Mouse (Mus musculus) embryonic facial prominence, embryonic 11.5 days (tissue): ENCODE measurements around the gene Med12l. TPM values are rescaled to one million over a fixed set of nuclear protein-coding genes. Genes with fewer than 3 reads are reported as not detected.

Source experiments
- ATAC-seq: fragments of 200-750 bp; cut with Nextera tagmentation; replicated peaks from 2 replicates; pipeline ENCODE4 v1.8.0; 2017; ENCODE audit warnings: low read depth; ENCODE audit not compliant: insufficient number of reproducible peaks, low FRiP score, low TSS enrichment
- DNase-seq: peaks from one replicate; pipeline ENCODE4 v3.0.0-alpha.2; 2015; ENCODE audit warnings: low spot score
- H3K27ac ChIP-seq: fragments of 300-500 bp; sonication (generic); replicated peaks from 2 replicates; pipeline ENCODE4 v1.5.1; 2014; ENCODE audit warnings: mild to moderate bottlenecking, low read depth, low read length, control low read depth
- H3K27me3 ChIP-seq: fragments of 300-500 bp; sonication (generic); 2 replicates; pipeline ENCODE4 v1.6.1; 2014; ENCODE audit warnings: mild to moderate bottlenecking, low read length, moderate library complexity, mixed read lengths; ENCODE audit not compliant: control insufficient read depth, insufficient read depth
- H3K36me3 ChIP-seq: fragments of 300-500 bp; sonication (generic); replicated peaks from 2 replicates; pipeline ENCODE4 v1.6.1; 2014; ENCODE audit warnings: low read depth, mild to moderate bottlenecking, low read length, moderate library complexity, mixed read lengths; ENCODE audit not compliant: control insufficient read depth, insufficient read depth
- H3K4me1 ChIP-seq: fragments of 300-500 bp; sonication (generic); 2 replicates; pipeline ENCODE4 v1.6.1; 2014; ENCODE audit warnings: low read length, mixed read lengths; ENCODE audit not compliant: control insufficient read depth, insufficient read depth
- H3K4me2 ChIP-seq: fragments of 300-500 bp; sonication (generic); 2 replicates; pipeline ENCODE4 v1.6.1; 2014; ENCODE audit warnings: low read depth, mild to moderate bottlenecking, control low read depth, low read length, moderate library complexity
- H3K4me3 ChIP-seq: fragments of 300-500 bp; sonication (generic); 2 replicates; pipeline ENCODE4 v1.5.1; 2014; ENCODE audit warnings: low read depth, low read length, control low read depth
- H3K9ac ChIP-seq: fragments of 300-500 bp; sonication (generic); replicated peaks from 2 replicates; pipeline ENCODE4 v1.6.1; 2014; ENCODE audit warnings: mild to moderate bottlenecking, control low read depth, low read length
- H3K9me3 ChIP-seq: fragments of 300-500 bp; sonication (generic); replicated peaks from 2 replicates; pipeline ENCODE4 v1.6.1; 2016; ENCODE audit warnings: mild to moderate bottlenecking, low read length, inconsistent platforms, mixed read lengths; ENCODE audit not compliant: control insufficient read depth
- WGBS: fragments of 180-500 bp; shearing (Covaris S2); extraction: QIAGEN DNeasy Blood & Tissue Kit; methylation state at CpG from one replicate; pipeline ENCODE4 v1.1.7; 2014; 5-methylcytosine and 5-hydroxymethylcytosine counted together
- polyA plus RNA-seq: library from polyadenylated mRNA; unstranded; fragments of >200 nt; fragmentation: Nextera tagmentation; extraction: Ambion mirVana; gene quantifications from 2 replicates; pipeline ENCODE4 v1.2.1, GENCODE M21; 2014

Gene Med12l
- polyA plus RNA-seq, 1 experiment from 2014 or later: 2.2 TPM

DNA sequence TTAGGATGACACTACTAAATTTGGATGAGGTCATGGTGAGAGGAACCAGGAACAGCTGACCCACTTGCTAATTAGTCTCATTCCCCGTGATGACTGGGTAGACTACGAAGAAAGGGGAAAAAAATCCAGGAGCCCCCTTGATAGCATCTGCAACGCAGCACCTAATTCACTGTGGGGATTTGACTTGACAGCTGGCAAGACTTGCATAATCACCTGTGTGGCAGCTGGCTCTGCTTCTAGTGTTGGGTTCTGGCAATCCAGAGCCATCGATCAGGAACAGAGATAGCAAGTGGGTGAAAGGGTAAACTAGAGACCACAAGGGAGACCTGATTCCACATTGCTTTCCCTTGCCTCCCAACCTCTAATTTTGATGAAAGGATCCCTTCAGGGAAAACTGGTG lies 19.8 kb upstream of the Med12l start:
- no peaks in the 10 kb centered on the region for H3K4me1 ChIP-seq

DNA sequence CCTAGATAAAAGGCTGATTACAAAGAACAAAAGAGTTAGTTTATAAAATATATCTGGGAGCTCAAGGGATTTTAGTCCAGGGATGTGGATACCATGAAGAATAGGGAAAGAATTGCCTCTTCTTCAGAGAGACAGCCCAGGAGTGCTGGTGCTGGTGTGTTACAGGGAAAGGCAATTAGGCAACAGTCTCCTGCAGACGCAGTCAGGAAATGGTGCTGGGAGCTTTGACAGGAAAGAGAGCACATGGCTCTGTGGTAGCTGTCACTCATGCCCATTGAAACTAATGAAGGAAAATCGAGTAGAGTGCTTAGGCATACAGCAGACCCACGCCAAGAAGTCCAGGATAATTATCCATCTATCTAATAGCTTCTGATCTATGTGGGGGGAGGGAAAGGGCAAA lies 16.3 kb upstream of the Med12l start:
- H3K27ac ChIP-seq: no peak overlapping the region
- H3K9me3 ChIP-seq: no peaks in the 10 kb centered on the region
- no peak overlapping the region for H3K9ac ChIP-seq
- H3K4me1 ChIP-seq: no peaks in the 10 kb centered on the region
- ATAC-seq: no peak
- WGBS: 21% methylated on average over 3 of the region's 3 CpGs
- H3K4me2 ChIP-seq: no peak overlapping the region
- DNase-seq: no peak
- H3K4me3 ChIP-seq: no peak overlapping the region
- no peaks in the 10 kb centered on the region for H3K27me3 ChIP-seq
- H3K36me3 ChIP-seq: no peaks in the 10 kb centered on the region

More for the DNA sequence above, 19.8 kb upstream of the Med12l start:
- H3K4me3 ChIP-seq: no peak overlapping the region
- H3K9ac ChIP-seq: no peak overlapping the region
- DNase-seq (no peak), ATAC-seq (no peak)
- 66% methylated on average over 4 of the region's 4 CpGs for WGBS
- no peaks in the 10 kb centered on the region for H3K9me3 ChIP-seq
- H3K36me3 ChIP-seq: no peaks in the 10 kb centered on the region
- no peak overlapping the region for H3K27ac ChIP-seq
- no peaks in the 10 kb centered on the region for H3K27me3 ChIP-seq
- no peak overlapping the region for H3K4me2 ChIP-seq

DNA sequence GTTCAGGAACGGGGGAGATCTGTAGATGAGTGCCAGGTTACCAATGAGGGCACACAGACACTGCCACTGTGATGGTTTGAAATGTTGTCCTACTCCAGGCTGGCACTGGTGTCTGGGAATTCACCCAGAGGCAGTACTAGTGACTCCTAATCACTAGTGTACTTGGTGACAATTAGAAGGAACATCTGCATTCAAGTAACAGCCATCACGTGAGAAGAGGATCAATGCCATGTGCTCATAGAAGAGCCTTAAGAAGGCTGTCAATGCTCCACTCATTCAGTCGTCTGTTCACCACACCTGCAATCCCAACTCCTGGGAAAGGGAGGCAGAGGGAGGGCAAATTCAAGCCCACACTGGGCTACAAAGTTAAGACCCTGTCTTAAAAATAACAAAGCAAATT lies 15.1 kb upstream of the Med12l start:
- Histone ChIP-seq H3K4me2 (no peak overlapping the region), H3K4me1 (no peaks in the 10 kb centered on the region), H3K9me3 (no peaks in the 10 kb centered on the region), H3K9ac (no peak overlapping the region), H3K27me3 (no peaks in the 10 kb centered on the region), H3K4me3 (no peak overlapping the region), H3K36me3 (no peaks in the 10 kb centered on the region), H3K27ac (no peak overlapping the region)
- DNase-seq (no peak), ATAC-seq (no peak)
- 70% methylated on average over 3 of the region's 3 CpGs for WGBS

DNA sequence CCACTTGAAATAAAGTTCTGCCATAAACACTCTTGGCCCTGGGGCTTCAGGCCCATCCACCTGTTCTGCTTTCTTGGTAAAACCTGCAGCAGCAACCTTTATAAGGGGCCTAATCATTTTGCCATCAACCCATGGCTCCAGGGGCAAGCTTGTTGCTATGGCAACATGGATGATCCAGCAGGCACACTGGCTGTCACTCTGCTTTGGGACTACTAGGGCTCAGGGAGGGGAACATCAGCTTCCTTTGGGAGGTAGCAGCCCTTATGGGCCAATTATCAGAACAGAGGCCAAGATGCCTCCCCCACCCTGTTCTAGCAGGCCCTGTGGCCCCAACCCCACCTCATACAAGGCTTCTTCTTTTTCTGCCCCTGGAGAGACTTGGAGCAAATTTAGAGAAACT lies 13.5 kb upstream of the Med12l start:
- DNase-seq (no peak), ATAC-seq (no peak)
- Histone ChIP-seq H3K4me2 (no peak overlapping the region), H3K9me3 (no peaks in the 10 kb centered on the region), H3K36me3 (no peaks in the 10 kb centered on the region), H3K27ac (no peak overlapping the region), H3K4me1 (no peaks in the 10 kb centered on the region), H3K9ac (no peak overlapping the region), H3K27me3 (no peaks in the 10 kb centered on the region), H3K4me3 (no peak overlapping the region)

DNA sequence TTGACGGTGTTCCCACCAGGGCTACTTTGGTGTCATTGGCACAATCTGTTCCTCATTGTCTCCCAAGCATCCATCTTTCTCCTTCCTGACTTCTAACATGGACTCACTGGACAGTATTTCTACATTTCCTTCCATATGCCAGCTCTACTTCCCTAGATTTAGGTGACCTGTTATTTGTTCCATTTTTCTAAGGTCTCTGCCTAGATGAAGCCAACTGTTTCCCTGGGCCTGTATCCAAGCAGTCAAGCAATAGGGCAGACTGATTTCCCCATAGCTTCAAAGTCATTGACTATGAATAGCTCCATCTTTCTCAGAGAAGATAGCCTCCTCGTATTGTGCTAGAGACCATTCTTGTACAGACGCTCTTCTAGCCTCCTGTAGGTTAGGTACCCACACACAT lies 12.0 kb upstream of the Med12l start:
- ATAC-seq (no peak), DNase-seq (no peak)
- H3K4me1 ChIP-seq: no peaks in the 10 kb centered on the region
- no peak overlapping the region for H3K4me2 ChIP-seq
- no peak overlapping the region for H3K4me3 ChIP-seq
- H3K27ac ChIP-seq: no peak overlapping the region
- no peaks in the 10 kb centered on the region for H3K27me3 ChIP-seq
- no peaks in the 10 kb centered on the region for H3K36me3 ChIP-seq
- no peak overlapping the region for H3K9ac ChIP-seq
- 89% methylated on average over 3 of the region's 3 CpGs for WGBS
- no peaks in the 10 kb centered on the region for H3K9me3 ChIP-seq

DNA sequence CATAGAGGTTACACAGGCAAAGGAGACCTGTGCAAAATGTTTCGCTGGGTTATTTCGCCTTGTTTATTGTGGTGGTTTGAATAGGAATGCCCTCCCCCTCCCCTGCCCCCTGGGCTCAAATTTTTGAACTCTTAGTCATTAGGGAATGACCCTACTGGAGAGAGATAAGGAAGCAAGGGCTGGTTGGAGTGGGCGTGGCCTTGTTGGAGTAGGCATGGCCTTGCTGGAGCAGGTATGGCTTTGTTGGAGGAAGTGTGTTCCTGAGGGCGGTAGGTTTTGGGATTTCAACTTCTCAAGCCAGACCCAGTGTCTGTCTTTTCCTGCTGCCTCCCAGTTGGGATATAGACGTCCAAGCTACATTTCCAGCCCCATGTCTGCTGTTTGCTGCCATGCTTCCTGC lies 1.9 kb upstream of the Med12l start:
- no peaks in the 10 kb centered on the region for H3K36me3 ChIP-seq
- no peak overlapping the region for H3K4me2 ChIP-seq
- H3K27ac ChIP-seq: no peak overlapping the region
- H3K4me1 ChIP-seq: peaks cover 2% of the 10 kb centered on the region; the same call in 1 of the 2 replicates
- H3K27me3 ChIP-seq: 0 out of 2 replicates have a peak, but pooled peaks cover 4% of the 10 kb centered on the region
- no peak for ATAC-seq
- WGBS: 68% methylated on average over 5 of the region's 5 CpGs
- no peak for DNase-seq
- H3K9me3 ChIP-seq: no peaks in the 10 kb centered on the region
- H3K4me3 ChIP-seq: no peak overlapping the region
- H3K9ac ChIP-seq: no peak overlapping the region

DNA sequence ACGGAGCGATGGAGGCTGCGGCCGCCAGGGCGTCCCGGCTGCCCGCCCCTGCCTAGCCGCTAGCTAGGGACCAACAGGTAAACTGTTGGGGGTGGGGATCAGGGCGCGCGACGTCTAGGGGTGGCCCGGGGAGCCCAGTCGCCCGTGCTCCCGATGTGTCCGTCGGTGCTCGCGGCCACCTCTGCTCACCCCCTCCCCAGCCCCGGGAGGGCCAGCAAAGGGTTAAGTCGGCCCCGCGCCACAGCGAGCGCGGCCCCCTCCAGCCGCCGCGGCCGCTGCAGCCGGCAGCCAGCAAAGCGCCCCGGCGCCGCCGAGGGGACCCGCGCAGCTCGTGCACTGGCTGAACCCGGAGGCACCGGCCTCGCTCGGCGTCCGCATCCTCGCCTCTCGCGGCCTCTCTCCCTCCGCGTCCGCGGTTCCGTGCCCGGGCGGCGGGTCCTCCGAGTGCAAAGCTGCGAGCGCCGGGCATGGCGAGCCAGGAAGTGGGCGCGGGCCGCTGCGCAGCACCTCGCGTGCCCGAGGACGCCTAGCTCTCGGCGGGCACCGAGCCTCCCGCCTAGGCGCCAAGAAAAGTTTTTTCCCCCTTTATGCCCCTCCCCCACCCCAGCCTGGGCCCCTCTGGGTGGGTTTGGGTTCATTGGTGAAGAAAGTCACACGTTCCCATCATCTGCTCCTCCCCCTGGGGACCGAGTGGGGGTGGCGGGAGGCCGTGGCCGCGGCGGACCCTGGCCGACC lies 538 bp downstream of the Med12l start:
- Histone ChIP-seq H3K4me3 (peak overlapping the region; percentile 73), H3K36me3 (no peaks in the 10 kb centered on the region)
- WGBS: under 1% methylated on average over 72 of the region's 83 CpGs

DNA sequence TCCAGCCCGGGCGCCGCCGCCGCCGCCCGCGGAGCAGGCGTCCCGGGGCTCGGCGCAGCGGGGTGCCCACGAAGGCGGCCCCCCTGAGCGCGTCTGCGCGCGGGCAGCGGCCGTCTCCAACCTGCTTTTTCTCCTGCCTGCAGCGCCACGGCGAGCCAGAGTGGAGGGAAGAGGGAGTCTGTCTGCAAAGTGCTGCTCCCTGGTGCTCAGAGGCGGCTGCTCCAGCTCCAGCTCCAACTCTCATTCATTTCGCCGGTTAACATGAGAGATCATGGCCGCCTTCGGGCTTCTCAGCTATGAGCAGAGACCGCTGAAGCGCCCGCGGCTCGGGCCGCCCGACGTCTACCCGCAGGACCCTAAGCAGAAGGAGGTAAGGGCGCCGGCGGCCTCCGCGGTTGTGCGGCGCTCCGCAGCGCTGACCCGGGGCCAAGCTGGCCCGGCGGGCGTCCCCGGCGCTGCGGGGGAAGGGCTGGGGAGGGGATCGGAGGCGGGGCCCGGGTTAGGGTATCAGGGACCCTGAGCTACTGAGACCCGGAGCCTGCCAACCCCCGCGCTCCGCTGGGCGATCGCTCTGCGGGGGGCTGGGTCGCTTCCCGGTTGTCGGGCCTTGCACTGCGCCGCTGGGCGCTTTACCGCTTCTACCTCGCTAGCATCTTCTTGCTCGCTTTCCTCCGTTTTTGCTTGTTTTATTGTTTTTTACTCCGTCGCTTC lies 1.3 kb downstream of the Med12l start:
- H3K9ac ChIP-seq: peak overlapping the region; percentile 70
- H3K27ac ChIP-seq: peak overlapping the region; percentile 88
- peak overlapping the region; percentile 97 for H3K4me2 ChIP-seq
- no peaks in the 10 kb centered on the region for H3K9me3 ChIP-seq
- WGBS: under 1% methylated on average over 65 of the region's 77 CpGs
- H3K4me3 ChIP-seq: peak overlapping the region; percentile 73
- ATAC-seq (peak; percentile 81), DNase-seq (peak; percentile 80)
- no peaks in the 10 kb centered on the region for H3K36me3 ChIP-seq
- 0 out of 2 replicates have a peak, but pooled peaks cover 4% of the 10 kb centered on the region for H3K27me3 ChIP-seq
- H3K4me1 ChIP-seq: peaks cover 2% of the 10 kb centered on the region; the same call in 1 of the 2 replicates

More for the DNA sequence above, 538 bp downstream of the Med12l start:
- Histone ChIP-seq H3K9me3 (no peaks in the 10 kb centered on the region), H3K9ac (peak overlapping the region; percentile 70), H3K27ac (peak overlapping the region; percentile 88), H3K27me3 (0 out of 2 replicates have a peak, but pooled peaks cover 4% of the 10 kb centered on the region), H3K4me1 (peaks cover 2% of the 10 kb centered on the region; the same call in 1 of the 2 replicates), H3K4me2 (peak overlapping the region; percentile 97)
- peak; percentile 64 for DNase-seq
- peak; percentile 68 for ATAC-seq
